Mouse (Mus musculus): Measurements from ENCODE around the gene Pik3c2b. TPM values are rescaled to one million over a fixed set of nuclear protein-coding genes. Genes with fewer than 3 reads are reported as not detected.
A peak's percentile ranks its signal among the peaks of the same experiment; 100 is the strongest.

Pik3c2b gene
- polyA plus RNA-seq, 1 experiment from 2014 or later = 18.0 TPM

DNA sequence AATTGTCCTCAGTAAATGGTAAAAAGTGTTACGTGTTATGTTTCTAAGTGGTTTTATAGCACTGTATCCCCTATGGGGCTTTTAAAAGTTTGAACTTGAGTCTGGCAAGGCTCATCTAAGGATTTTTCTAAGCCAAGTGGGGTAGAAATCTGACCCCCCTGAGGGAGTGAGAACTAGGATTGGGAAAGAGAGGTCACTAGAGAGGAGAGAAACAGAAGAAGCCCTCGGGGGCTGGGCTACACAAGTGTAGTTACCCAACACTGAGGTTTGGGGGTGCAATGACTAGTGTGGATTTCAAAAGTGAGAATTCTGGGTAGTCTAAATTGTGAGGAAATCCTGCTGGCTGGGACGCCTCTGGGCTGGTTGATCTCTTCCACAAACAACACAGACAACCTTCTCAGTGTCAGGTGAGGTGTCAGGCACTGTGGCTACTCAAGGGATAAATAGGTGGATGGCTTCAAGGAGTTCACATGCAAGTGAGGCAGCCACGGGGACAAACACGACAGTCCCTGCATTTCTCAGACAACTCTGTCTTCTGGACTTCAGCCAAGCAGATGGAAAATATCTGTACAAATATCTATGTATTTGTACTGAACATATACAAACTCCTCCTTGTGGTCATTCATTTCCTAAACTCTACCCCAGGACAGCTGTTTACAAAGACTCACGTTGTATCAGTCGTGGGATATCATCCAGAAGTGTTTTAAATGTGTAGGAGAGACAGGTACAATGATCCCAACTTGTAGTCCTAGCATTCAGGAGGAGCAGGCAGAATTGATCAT, 74.7 kb downstream of the Pik3c2b start:
- Histone ChIP-seq H3K9ac (no peak overlapping the region), H3K36me3 (no peaks in the 10 kb centered on the region), H3K9me3 (no peaks in the 10 kb centered on the region), H3K4me2 (replicated peaks) (no peak overlapping the region), H3K27ac (no peak overlapping the region), H3K27me3 (replicated peaks) (no peaks in the 10 kb centered on the region), H3K4me3 (no peak overlapping the region), H3K4me1 (no peaks in the 10 kb centered on the region)
- 75% methylated on average over 7 of the region's 7 CpGs for WGBS
- ATAC-seq (ENCODE audit: low FRiP score, low read depth) = no peak

DNA sequence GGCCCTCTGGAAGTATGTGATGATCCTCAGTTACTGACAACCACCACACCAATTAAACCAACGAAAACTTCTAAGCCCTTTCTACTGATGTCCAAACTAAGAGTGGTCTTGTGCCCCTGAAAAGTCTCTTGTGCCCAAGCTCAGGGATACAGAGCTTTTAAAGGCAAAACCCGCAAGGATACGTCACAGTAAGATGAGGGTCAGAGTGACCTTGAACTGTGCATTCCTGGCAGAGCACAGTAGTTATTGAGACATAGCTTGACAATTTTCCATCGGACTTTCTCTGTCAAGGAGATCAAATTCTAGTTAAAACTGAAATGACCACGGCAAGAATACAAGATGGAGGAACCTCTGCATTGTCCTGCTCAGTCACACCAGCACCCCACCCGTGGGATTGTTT, 75.8 kb downstream of the Pik3c2b start:
- H3K4me2 ChIP-seq (replicated peaks) = no peak overlapping the region
- H3K27me3 ChIP-seq (replicated peaks) = no peaks in the 10 kb centered on the region
- no peaks in the 10 kb centered on the region for H3K9me3 ChIP-seq
- H3K4me3 ChIP-seq = no peak overlapping the region
- WGBS = 70% methylated on average over 6 of the region's 6 CpGs
- no peak overlapping the region for H3K27ac ChIP-seq
- no peak for ATAC-seq (ENCODE audit: low FRiP score, low read depth)
- no peaks in the 10 kb centered on the region for H3K36me3 ChIP-seq
- no peak overlapping the region for H3K9ac ChIP-seq
- no peaks in the 10 kb centered on the region; the same call in 1 of the 2 replicates for H3K4me1 ChIP-seq

DNA sequence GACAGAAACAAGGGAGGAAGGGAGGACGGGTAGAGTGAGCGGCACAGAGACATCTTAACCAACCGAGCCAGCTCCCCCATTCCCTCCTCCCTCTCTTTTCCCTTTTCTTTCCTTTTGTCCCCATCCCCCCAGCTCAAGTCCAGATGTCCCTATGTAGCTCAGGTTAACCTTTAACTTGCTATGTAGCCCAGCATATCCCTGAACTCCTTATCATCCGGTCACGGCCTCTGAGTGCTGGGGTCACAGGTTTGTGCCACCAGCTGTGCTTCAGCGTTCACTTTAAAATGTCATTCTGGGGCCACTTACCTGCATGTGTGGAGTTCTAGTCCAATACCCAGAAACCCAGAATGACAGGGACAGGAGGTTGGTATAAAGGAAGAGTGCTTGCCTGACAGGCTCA, 78.7 kb downstream of the Pik3c2b start:
- Histone ChIP-seq H3K4me3 (no peak overlapping the region), H3K27ac (no peak overlapping the region), H3K4me2 (replicated peaks) (no peak overlapping the region), H3K9me3 (no peaks in the 10 kb centered on the region), H3K36me3 (no peaks in the 10 kb centered on the region), H3K9ac (no peak overlapping the region), H3K27me3 (replicated peaks) (no peaks in the 10 kb centered on the region), H3K4me1 (no peaks in the 10 kb centered on the region; the same call in 1 of the 2 replicates)
- ATAC-seq (ENCODE audit: low FRiP score, low read depth) = no peak
- 79% methylated on average over 6 of the region's 6 CpGs for WGBS

DNA sequence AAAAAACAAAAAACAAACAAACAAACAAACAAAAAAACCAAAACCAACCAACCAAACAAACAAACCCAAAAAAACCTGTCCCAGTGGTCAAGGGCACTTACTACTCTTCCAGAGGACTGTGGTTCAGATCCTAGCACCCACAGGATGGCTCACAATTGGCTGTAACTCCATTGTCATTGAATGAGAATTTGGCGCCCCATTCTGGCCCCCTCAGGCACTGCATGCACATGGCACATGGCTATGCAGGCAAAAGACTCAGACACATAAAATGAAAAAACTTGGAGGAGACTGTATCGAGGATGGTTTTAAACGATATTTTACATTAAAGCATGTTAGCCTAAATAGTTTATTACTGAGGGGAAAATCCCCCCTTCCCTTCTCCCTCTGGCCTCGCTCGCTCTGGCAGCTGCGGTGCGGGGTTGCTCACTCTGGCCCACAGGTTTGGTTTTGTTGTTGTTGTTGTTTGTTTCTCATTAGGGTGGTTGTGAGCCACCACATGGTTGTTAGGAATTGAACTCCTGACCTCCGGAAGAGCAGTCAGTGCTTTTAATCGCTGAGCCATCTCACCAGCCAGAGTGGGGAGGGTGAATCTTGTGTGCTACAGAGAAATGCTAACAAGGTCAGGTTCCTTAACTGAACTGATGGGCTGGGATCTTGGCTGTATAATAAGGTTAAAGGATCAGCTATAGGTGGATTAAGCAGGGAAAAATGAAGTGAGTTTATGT, 80.3 kb downstream of the Pik3c2b start:
- Histone ChIP-seq H3K27me3 (replicated peaks) (no peaks in the 10 kb centered on the region), H3K36me3 (no peaks in the 10 kb centered on the region), H3K9ac (no peak overlapping the region), H3K27ac (no peak overlapping the region), H3K9me3 (no peaks in the 10 kb centered on the region), H3K4me1 (peaks cover 2% of the 10 kb centered on the region; the same call in 1 of the 2 replicates), H3K4me2 (replicated peaks) (no peak overlapping the region), H3K4me3 (no peak overlapping the region)
- 92% methylated on average over 9 of the region's 9 CpGs for WGBS
- no peak for ATAC-seq (ENCODE audit: low FRiP score, low read depth)

DNA sequence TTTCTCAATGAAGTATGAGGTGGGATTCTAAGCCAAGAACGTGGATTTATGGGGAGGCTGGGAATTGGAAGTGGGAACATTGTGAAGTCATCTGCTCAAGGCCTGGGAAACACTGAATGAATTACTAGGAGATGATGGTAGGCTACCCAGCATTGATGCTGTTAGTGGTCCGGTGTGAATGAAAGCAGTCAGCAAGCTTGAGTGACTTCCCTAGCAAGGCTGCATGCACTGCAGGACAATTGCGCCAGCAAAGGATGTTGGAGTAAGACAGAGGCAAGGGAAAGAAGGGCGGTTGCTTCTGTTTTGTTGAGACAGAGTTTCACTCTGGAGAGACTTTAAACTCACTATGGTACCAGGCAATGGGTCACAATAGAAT, 80.9 kb downstream of the Pik3c2b start:
- 60% methylated on average over 4 of the region's 4 CpGs for WGBS
- Histone ChIP-seq H3K4me3 (no peak overlapping the region), H3K4me1 (peaks cover 2% of the 10 kb centered on the region; the same call in 1 of the 2 replicates), H3K36me3 (no peaks in the 10 kb centered on the region), H3K27me3 (replicated peaks) (no peaks in the 10 kb centered on the region), H3K4me2 (replicated peaks) (no peak overlapping the region), H3K9me3 (no peaks in the 10 kb centered on the region), H3K27ac (no peak overlapping the region), H3K9ac (no peak overlapping the region)
- no peak for ATAC-seq (ENCODE audit: low FRiP score, low read depth)

DNA sequence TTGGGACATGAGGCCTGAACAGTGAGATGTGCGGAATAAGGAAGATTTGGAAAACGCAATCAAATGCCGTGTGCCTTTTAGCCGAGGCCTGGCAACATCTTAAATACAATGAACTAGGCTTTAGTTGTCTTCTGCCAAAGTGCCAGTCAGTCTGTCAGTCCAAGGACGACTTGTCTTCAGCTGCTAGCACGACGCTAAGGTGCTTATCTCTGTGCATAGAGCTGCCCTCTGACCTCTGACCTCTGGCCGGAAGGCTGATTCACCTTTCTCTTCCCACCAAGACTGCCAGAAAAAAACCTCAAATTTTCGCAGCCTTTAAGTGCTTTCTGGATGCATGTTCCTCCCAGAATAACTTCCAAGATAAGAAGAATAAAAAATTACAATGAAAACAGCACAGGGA, 81.9 kb downstream of the Pik3c2b start:
- Histone ChIP-seq H3K4me3 (no peak overlapping the region), H3K27me3 (replicated peaks) (no peaks in the 10 kb centered on the region), H3K9ac (no peak overlapping the region), H3K4me2 (replicated peaks) (no peak overlapping the region), H3K4me1 (peaks cover 5% of the 10 kb centered on the region; the same call in 1 of the 2 replicates), H3K27ac (no peak overlapping the region), H3K36me3 (no peaks in the 10 kb centered on the region), H3K9me3 (no peaks in the 10 kb centered on the region)
- WGBS = 80% methylated on average over 9 of the region's 9 CpGs
- ATAC-seq (ENCODE audit: low FRiP score, low read depth) = no peak

DNA sequence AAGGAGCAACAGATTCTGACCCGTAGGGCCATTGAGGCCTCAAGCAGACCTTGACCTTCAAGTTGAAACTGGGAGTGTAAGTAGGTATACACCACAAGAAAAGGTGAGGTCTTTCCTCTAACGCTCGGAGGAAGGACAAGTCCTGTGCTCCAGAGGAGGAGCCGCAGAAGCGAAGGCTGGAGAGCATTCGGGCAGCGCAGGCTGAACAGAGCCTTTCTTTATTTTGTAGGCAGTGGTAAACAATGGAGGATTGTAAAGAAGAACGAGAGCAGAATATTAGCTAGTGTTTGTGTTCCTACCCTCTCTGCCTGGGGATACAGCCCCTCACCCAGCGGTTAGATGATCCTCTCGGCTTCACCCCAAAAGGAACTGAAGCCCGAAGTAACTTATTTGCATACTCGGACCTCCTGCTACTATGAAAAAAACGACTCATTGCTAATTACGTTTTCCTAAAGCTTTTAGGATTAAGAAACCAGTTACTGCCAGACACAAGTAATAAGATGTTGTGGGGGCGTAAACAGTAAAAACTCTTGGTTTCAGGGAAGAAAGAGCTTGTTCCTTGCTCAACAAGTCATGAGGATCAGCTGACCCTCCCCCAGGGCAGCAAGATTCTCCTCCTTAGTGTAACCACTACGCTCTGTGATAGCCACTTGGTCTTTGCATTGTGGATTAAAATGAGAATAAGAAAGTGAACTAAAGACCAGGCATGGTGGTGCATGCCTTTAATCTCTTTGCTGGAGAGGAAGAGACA, 84.2 kb downstream of the Pik3c2b start:
- no peak for ATAC-seq (ENCODE audit: low FRiP score, low read depth)
- H3K27me3 ChIP-seq (replicated peaks) = no peaks in the 10 kb centered on the region
- H3K36me3 ChIP-seq = no peaks in the 10 kb centered on the region
- no peak overlapping the region for H3K27ac ChIP-seq
- H3K4me3 ChIP-seq = no peak overlapping the region
- H3K9me3 ChIP-seq = no peaks in the 10 kb centered on the region
- H3K9ac ChIP-seq = no peak overlapping the region
- 18% methylated on average over 16 of the region's 16 CpGs for WGBS
- H3K4me1 ChIP-seq = peaks cover 27% of the 10 kb centered on the region
- H3K4me2 ChIP-seq (replicated peaks) = peak overlapping the region; percentile 99

DNA sequence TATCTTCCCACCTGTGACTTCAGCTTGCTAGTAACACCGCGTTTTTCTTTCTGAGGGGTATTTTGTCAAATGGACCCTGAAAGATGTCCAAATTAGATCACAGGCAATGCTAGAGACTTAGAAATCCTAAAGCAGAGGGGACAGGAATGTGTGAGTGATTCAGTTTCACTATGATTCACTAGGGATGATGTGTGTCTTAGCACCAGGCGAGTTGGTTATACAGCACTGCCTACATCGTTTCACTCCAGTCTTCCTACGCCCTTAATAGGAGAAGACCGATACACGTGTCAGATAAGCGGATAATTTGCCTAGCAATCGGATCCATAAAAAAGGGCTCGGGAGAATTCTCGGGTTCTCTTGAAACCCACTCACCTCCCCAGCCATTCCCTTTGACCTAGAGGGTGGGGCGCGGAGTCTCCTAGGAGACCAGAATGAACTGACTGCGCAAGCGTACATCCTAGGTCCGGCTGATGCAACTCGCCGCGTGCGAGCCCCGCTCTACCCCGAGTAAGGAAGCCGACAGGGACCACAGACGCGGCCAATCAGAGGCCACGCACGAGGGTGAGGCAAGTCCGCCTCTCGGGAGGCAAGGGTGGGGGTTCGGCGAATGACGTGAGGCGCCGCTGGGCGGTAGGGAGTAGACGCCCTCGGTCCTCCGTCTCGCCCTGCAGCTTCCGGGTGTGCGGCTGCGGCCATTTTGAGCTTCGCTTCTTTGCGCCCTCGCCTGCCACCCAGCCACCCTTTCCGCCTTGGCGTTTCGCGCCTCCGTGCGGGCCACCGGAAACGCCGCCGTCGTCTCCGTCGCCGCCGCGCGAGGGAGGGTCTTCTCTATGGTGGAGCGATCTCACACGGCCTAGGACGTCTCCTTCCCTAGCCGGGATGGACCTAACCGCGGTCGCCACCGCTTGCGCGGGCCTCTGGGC, 85.4 kb downstream of the Pik3c2b start, which contains the start of gene Ppp1r15b:
Gene Ppp1r15b (plus strand): TSS at position 506 of the 923 bp plus-strand sequence.
- Histone ChIP-seq H3K9me3 (no peaks in the 10 kb centered on the region), H3K27ac (peak within 1 kb of the TSS; percentile 72), H3K27me3 (replicated peaks) (no peaks in the 10 kb centered on the region), H3K4me1 (peaks cover 38% of the 10 kb centered on the region), H3K4me3 (peak within 1 kb of the TSS; percentile 97), H3K9ac (peak within 1 kb of the TSS; percentile 96), H3K36me3 (no peaks in the 10 kb centered on the region), H3K4me2 (replicated peaks) (peak within 1 kb of the TSS; percentile 99)
- under 1% methylated on average over 72 of the region's 72 CpGs for WGBS
- ATAC-seq (ENCODE audit: low FRiP score, low read depth) = peak; percentile 98

DNA sequence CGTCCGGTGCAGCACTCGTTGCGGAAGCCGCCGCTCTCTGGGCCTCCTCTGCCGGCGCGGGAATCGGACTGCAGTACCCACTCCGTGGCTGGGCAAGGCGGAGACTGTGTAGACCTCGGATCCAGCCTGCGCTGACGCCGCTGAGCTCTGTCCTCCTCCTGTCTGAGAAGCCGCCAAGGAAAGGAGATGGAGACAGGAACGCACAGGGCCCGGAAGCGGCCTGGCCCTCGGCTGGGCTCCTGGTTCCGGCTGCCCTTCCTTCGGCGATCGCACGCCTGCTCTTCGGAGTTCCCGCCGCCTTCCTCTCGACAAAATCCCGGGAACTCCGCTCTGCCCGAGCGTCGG, 86.1 kb downstream of the Pik3c2b start:
- peak overlapping the region; percentile 97 for H3K4me3 ChIP-seq
- H3K27ac ChIP-seq = peak overlapping the region; percentile 72
- peaks cover 45% of the 10 kb centered on the region for H3K4me1 ChIP-seq
- ATAC-seq (ENCODE audit: low FRiP score, low read depth) = no peak; the same call in 1 of the 2 replicates
- H3K9ac ChIP-seq = peak overlapping the region; percentile 96
- peaks cover 2% of the 10 kb centered on the region; the same call in 1 of the 2 replicates for H3K36me3 ChIP-seq
- under 1% methylated on average over 35 of the region's 35 CpGs for WGBS
- H3K4me2 ChIP-seq (replicated peaks) = peak overlapping the region; percentile 99
- H3K27me3 ChIP-seq (replicated peaks) = no peaks in the 10 kb centered on the region
- H3K9me3 ChIP-seq = no peaks in the 10 kb centered on the region

DNA sequence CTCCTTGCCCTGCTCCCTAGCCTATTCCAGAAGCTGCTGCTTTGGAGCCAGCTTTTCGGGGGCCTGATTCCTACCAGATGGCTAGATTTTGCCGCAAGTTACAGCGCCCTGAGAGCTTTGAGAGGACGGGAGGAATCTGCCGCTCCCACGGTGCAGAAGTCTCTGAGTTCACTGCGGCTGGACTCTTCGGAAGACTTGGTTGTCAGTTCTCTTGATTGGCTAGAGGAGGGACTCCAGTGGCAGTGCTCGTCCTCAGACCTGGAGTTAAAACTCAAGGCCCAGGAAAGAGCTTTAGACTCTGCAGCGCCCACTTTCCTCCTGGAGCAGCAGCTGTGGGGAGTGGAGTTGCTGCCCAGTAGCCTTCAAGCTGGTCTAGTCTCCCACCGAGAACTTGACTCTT, 86.5 kb downstream of the Pik3c2b start:
- Histone ChIP-seq H3K4me2 (replicated peaks) (peak overlapping the region; percentile 99), H3K4me3 (peak overlapping the region; percentile 97), H3K27ac (peak overlapping the region; percentile 72), H3K9me3 (no peaks in the 10 kb centered on the region), H3K4me1 (peaks cover 45% of the 10 kb centered on the region), H3K9ac (peak overlapping the region; percentile 96), H3K27me3 (replicated peaks) (no peaks in the 10 kb centered on the region), H3K36me3 (peaks cover 6% of the 10 kb centered on the region)
- WGBS = 0% methylated on average over 11 of the region's 11 CpGs
- ATAC-seq (ENCODE audit: low FRiP score, low read depth) = no peak
